Mouse (Mus musculus) myocyte (in vitro differentiated cells): Measurements from ENCODE around the gene Fau.

ENCODE experiments used
- CEBPB ChIP-seq: IDR thresholded peaks from 2 replicates; pipeline ENCODE4 v1.6.1; 2011; ENCODE audit warnings: mild to moderate bottlenecking, moderate library complexity; ENCODE audit not compliant: poor library complexity, insufficient read depth, severe bottlenecking
- E2F4 ChIP-seq: IDR thresholded peaks from one replicate; pipeline ENCODE4 v1.6.1; 2011; ENCODE audit warnings: mild to moderate bottlenecking, control low read depth, moderate library complexity; ENCODE audit not compliant: insufficient read depth
- MAX ChIP-seq: IDR thresholded peaks from one replicate; pipeline ENCODE4 v1.6.1; 2011; ENCODE audit warnings: low read depth, mild to moderate bottlenecking, control low read depth
- MYOD1 ChIP-seq, 3 experiments: IDR thresholded peaks; one replicate each; pipeline ENCODE4 v1.6.1; 2011; ENCODE audit warnings: control low read depth in 2 of 3, low read depth in 2 of 3, mild to moderate bottlenecking in 2 of 3, moderate library complexity in 1 of 3; ENCODE audit not compliant: insufficient read length in 2 of 3, control insufficient read depth in 1 of 3
- MYOG ChIP-seq, 3 experiments: IDR thresholded peaks; one replicate each; pipeline ENCODE4 v1.6.1; 2011; ENCODE audit warnings: control low read depth in 2 of 3, low read depth in 2 of 3, mild to moderate bottlenecking in 2 of 3; ENCODE audit not compliant: insufficient read length in 2 of 3, control insufficient read depth in 1 of 3, insufficient read depth in 1 of 3
- POLR2A ChIP-seq: IDR thresholded peaks from one replicate; pipeline ENCODE4 v1.6.1; 2011; ENCODE audit warnings: low read depth, mild to moderate bottlenecking, control low read depth, moderate library complexity; ENCODE audit not compliant: insufficient read length
- POLR2AphosphoS2 ChIP-seq: IDR thresholded peaks from one replicate; pipeline ENCODE4 v1.6.1; 2011; ENCODE audit warnings: low read depth, control low read depth; ENCODE audit not compliant: insufficient read length
- REST ChIP-seq: IDR thresholded peaks from one replicate; pipeline ENCODE4 v1.6.1; 2011; ENCODE audit warnings: mild to moderate bottlenecking, control low read depth, moderate library complexity; ENCODE audit not compliant: insufficient read depth, insufficient read length
- SRF ChIP-seq: IDR thresholded peaks from one replicate; pipeline ENCODE4 v1.6.1; 2011; ENCODE audit warnings: low read depth; ENCODE audit not compliant: control insufficient read depth, insufficient read length
- TCF12 ChIP-seq: IDR thresholded peaks from one replicate; pipeline ENCODE4 v1.6.1; 2011; ENCODE audit warnings: mild to moderate bottlenecking, control low read depth; ENCODE audit not compliant: poor library complexity, insufficient read depth, severe bottlenecking
- TCF3 ChIP-seq: IDR thresholded peaks from one replicate; pipeline ENCODE4 v1.6.1; 2011; ENCODE audit warnings: low read depth, control low read depth; ENCODE audit not compliant: insufficient read length
- USF1 ChIP-seq: IDR thresholded peaks from one replicate; pipeline ENCODE4 v1.6.1; 2011; ENCODE audit warnings: low read depth, mild to moderate bottlenecking, control low read depth, moderate library complexity

- TF ChIP-seq CEBPB (no peak), USF1 (no peak), POLR2A (no peak), POLR2AphosphoS2 (no peak), MYOG (IDR thresholded peaks at IDR 0.05; ENCODE audit: control insufficient read depth in 1 of 3, insufficient read depth in 1 of 3, insufficient read length in 2 of 3, low read depth in 2 of 3) (no peak), TCF12 (no peak), E2F4 (no peak), MAX (no peak), MYOD1 (IDR thresholded peaks at IDR 0.05; ENCODE audit: control insufficient read depth in 1 of 3, insufficient read length in 2 of 3, low read depth in 2 of 3) (no peak), TCF3 (no peak), SRF (no peak), REST (no peak)
These were observed 12.2 kb downstream of the Fau start for GRCm38 (mm10) chr19:6069851-6070250.
